Mouse (Mus musculus): ENCODE data around the gene Gm5622. TPM values are rescaled to one million over a fixed set of nuclear protein-coding genes. Genes with fewer than 3 reads are reported as not detected.

The Gm5622 gene
- polyA plus RNA-seq, 1 experiment from 2014 or later, result not detected

Other genes starting within 250 kb of the Gm5622 start
- gene Gm7247, start 191.0 kb upstream of the Gm5622 start, polyA plus RNA-seq (2014; fragmentation: Nextera tagmentation; extraction: Ambion mirVana), result not detected in 2 replicates
- gene Vmn2r88, start 142.0 kb upstream of the Gm5622 start, polyA plus RNA-seq (2014; fragmentation: Nextera tagmentation; extraction: Ambion mirVana), result not detected in 2 replicates
- gene Vmn2r89, start 100.9 kb upstream of the Gm5622 start, polyA plus RNA-seq (2014; fragmentation: Nextera tagmentation; extraction: Ambion mirVana), result not detected in 2 replicates
- not detected in 2 replicates for gene Gm17175, start 21.3 kb downstream of the Gm5622 start, polyA plus RNA-seq (2014; fragmentation: Nextera tagmentation; extraction: Ambion mirVana)
- gene Gm17174, start 39.3 kb downstream of the Gm5622 start, polyA plus RNA-seq (2014; fragmentation: Nextera tagmentation; extraction: Ambion mirVana), result not detected in 2 replicates
- not detected in 2 replicates for gene Gm17078, start 58.5 kb downstream of the Gm5622 start, polyA plus RNA-seq (2014; fragmentation: Nextera tagmentation; extraction: Ambion mirVana)
- gene Gm4181, start 82.9 kb downstream of the Gm5622 start, polyA plus RNA-seq (2014; fragmentation: Nextera tagmentation; extraction: Ambion mirVana), result not detected in 2 replicates
- gene Gm17079, start 142.7 kb downstream of the Gm5622 start, polyA plus RNA-seq (2014; fragmentation: Nextera tagmentation; extraction: Ambion mirVana), result not detected in 2 replicates
- gene Gm5800, start 164.4 kb downstream of the Gm5622 start, polyA plus RNA-seq (2014; fragmentation: Nextera tagmentation; extraction: Ambion mirVana), result not detected in 2 replicates
- gene Ang4, start 220.8 kb downstream of the Gm5622 start, polyA plus RNA-seq (2014; fragmentation: Nextera tagmentation; extraction: Ambion mirVana), result not detected in 2 replicates
- not detected in 2 replicates for gene AY358078, start 247.3 kb downstream of the Gm5622 start, polyA plus RNA-seq (2014; fragmentation: Nextera tagmentation; extraction: Ambion mirVana)

Measured in midbrain, embryonic 14.5 days (tissue).